Mouse (Mus musculus) hindbrain, embryonic 13.5 days (tissue): ENCODE measurements around the gene Ctcf. TPM values are rescaled to one million over a fixed set of nuclear protein-coding genes. Genes with fewer than 3 reads are reported as not detected.

Source experiments
- ATAC-seq: fragments of 200-750 bp; cut with Nextera tagmentation; 2 replicates; pipeline ENCODE4 v1.8.0; 2017; ENCODE audit warnings: moderate TSS enrichment; ENCODE audit not compliant: low FRiP score
- H3K27ac ChIP-seq: fragments of 300-500 bp; sonication (generic); 2 replicates; pipeline ENCODE4 v1.5.1; 2015; ENCODE audit warnings: inconsistent platforms, mild to moderate bottlenecking, moderate library complexity
- H3K27me3 ChIP-seq: fragments of 300-500 bp; sonication (generic); 2 replicates; pipeline ENCODE4 v1.6.1; 2015; ENCODE audit warnings: mild to moderate bottlenecking, inconsistent platforms
- H3K36me3 ChIP-seq: fragments of 300-500 bp; sonication (generic); 2 replicates; pipeline ENCODE4 v1.6.1; 2015; ENCODE audit warnings: mild to moderate bottlenecking, inconsistent platforms
- H3K4me1 ChIP-seq: fragments of 300-500 bp; sonication (generic); replicated peaks from 2 replicates; pipeline ENCODE4 v1.6.1; 2015; ENCODE audit warnings: inconsistent platforms
- H3K4me2 ChIP-seq: fragments of 300-500 bp; sonication (generic); 2 replicates; pipeline ENCODE4 v1.6.1; 2015; ENCODE audit warnings: inconsistent platforms, mild to moderate bottlenecking, moderate library complexity
- H3K4me3 ChIP-seq: fragments of 300-500 bp; sonication (generic); 2 replicates; pipeline ENCODE4 v1.5.1; 2015; ENCODE audit warnings: mild to moderate bottlenecking, inconsistent platforms
- H3K9ac ChIP-seq: fragments of 300-500 bp; sonication (generic); 2 replicates; pipeline ENCODE4 v1.6.1; 2015; ENCODE audit warnings: mild to moderate bottlenecking, inconsistent platforms
- H3K9me3 ChIP-seq: fragments of 300-500 bp; sonication (generic); 2 replicates; pipeline ENCODE4 v1.6.1; 2016; ENCODE audit warnings: inconsistent platforms
- WGBS: fragments of 180-500 bp; shearing (Covaris S2); methylation state at CpG from one replicate; pipeline ENCODE4 v1.1.7; 2015; 5-methylcytosine and 5-hydroxymethylcytosine counted together
- polyA plus RNA-seq: library from polyadenylated mRNA; unstranded; fragments of >200 nt; fragmentation: Nextera tagmentation; extraction: Ambion mirVana; gene quantifications from 2 replicates; pipeline ENCODE4 v1.2.1, GENCODE M21; 2015

The Ctcf gene
- polyA plus RNA-seq, 1 experiment from 2014 or later: 114 TPM

DNA sequence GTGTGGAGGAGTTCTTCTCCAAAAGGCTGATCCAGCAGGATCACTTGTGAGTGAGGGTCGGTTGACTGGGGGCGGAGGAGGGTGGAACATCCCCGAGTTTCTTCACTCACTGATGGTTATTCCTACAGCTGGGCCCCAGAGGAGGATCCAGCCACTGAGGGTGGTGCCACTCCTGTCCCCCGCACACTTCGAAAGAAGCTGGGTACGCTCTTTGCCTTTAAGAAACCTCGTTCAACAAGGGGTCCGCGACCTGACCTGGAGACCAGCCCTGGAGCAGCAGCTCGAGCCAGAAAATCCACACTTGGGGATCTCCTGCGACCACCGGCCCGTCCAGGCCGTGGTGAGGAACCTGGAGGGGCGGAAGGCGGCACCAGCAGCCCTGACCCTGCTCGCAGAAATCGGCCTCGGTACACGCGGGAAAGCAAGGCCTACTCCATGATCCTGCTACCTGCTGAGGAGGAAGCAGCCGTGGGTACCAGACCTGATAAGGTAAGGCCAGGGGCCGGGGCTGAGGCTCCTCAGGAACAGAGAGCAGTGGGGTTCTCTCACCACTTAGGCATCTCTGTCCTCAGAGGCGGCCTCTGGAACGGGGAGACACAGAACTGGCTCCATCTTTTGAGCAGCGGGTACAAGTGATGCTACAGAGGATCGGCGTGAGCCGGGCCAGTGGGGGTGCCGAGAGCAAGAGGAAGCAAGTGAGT is 58.9 kb downstream of the Ctcf start:
- H3K27me3 ChIP-seq: no peaks in the 10 kb centered on the region
- H3K4me3 ChIP-seq: peak overlapping the region; percentile 71
- 77% methylated on average over 30 of the region's 30 CpGs for WGBS
- peak overlapping the region; percentile 76 for H3K4me2 ChIP-seq
- peaks cover 35% of the 10 kb centered on the region for H3K4me1 ChIP-seq
- H3K9ac ChIP-seq: peak overlapping the region; percentile 87
- ATAC-seq: no peak
- H3K9me3 ChIP-seq: no peaks in the 10 kb centered on the region
- H3K27ac ChIP-seq: peak overlapping the region; percentile 91
- peaks cover 42% of the 10 kb centered on the region for H3K36me3 ChIP-seq

DNA sequence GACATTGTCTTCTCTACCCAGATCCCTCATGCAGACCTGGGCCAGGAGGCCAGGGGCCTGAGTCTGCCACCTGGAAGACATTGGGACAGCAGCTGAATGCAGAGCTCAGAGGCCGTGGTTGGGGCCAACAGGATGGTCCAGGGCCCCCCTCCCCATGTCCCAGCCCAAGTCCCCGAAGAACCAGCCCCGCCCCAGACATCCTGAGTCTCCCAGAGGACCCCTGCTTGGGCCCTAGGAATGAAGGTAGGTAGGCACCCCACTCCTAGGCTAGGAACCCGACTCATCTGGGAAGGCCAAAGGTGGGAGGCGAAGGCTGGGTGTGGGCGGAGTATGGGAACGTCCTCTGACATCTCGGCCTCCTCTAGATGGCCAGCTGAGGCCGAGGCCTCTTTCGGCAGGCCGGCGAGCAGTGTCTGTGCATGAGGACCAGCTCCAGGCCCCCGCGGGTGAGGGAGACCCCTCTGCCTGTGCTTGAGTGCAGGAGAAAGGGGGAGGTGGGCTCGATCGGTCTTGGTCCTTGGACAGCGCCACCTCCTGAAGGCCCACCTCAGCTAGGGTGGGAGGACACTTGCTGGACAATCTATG is 60.9 kb downstream of the Ctcf start:
- Histone ChIP-seq H3K27me3 (no peaks in the 10 kb centered on the region), H3K9ac (no peak overlapping the region), H3K4me1 (peaks cover 45% of the 10 kb centered on the region), H3K9me3 (no peaks in the 10 kb centered on the region), H3K36me3 (peaks cover 42% of the 10 kb centered on the region), H3K27ac (no peak overlapping the region), H3K4me3 (no peak overlapping the region), H3K4me2 (no peak overlapping the region)
- WGBS: 94% methylated on average over 17 of the region's 17 CpGs
- no peak for ATAC-seq

DNA sequence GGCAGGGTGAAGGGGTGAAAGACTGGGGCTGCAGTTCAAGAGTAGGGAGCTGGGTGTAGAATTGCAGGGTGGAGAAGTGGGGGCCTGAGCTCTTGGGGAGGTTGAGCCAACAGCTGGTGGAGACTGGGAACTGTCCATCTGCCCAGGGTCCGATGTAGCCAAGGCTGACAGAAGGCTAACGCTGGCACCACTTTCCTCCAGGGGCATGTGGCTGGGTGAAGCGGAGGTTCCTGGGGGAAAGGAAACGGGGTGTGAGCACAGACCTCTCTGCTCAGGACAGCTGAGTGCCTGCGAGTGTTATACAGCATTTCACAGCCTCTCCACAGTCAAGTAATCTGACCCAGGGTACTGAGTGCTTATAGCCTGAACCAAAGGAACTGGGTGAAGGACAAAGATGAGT is 62.4 kb downstream of the Ctcf start:
- no peak overlapping the region for H3K27ac ChIP-seq
- no peak overlapping the region for H3K4me3 ChIP-seq
- peaks cover 45% of the 10 kb centered on the region for H3K4me1 ChIP-seq
- no peak for ATAC-seq
- H3K9ac ChIP-seq: no peak overlapping the region
- H3K27me3 ChIP-seq: no peaks in the 10 kb centered on the region
- H3K4me2 ChIP-seq: no peak overlapping the region
- H3K36me3 ChIP-seq: peaks cover 50% of the 10 kb centered on the region
- WGBS: 96% methylated on average over 5 of the region's 5 CpGs
- H3K9me3 ChIP-seq: no peaks in the 10 kb centered on the region

DNA sequence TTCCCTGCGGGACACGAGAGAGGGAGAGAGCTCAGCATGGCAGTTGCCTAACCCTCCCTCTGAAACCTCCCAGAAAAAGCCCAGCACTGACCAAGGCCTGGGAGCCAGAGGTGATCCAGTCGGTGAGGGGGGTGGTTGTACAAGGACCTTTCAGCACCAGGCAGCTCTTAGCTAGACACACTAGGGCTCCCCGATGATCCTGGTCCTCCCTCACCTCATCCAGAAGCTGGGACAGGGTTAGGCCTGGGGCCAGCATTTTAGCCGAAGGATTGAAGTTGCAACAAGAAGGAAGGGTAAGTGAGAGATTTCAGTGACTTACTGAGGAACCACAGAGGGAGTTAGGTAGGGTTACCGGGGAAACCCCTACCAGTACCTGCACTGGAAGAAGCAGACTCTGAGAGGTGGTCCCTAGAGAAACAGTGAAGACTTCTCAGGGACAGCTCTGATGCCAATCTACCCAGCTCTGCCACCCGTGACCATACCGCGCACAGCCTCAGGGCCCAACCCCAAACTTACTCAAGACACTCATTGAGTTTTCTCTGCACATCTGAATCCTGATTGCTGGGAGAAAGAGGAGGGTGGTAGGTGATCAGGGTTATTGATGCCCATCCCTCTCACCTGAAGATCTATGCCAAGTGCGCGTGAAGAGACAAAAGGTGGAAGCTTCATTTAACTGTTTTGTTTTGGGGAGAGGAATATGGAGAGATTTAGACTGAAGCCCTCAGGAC is 63.3 kb downstream of the Ctcf start:
- no peak for ATAC-seq
- Histone ChIP-seq H3K4me1 (peaks cover 37% of the 10 kb centered on the region), H3K36me3 (peaks cover 59% of the 10 kb centered on the region), H3K4me3 (peak overlapping the region; percentile 71), H3K9ac (peak overlapping the region; percentile 82), H3K9me3 (no peaks in the 10 kb centered on the region), H3K27ac (no peak overlapping the region), H3K27me3 (no peaks in the 10 kb centered on the region), H3K4me2 (peak overlapping the region; percentile 95)
- WGBS: 90% methylated on average over 11 of the region's 11 CpGs

DNA sequence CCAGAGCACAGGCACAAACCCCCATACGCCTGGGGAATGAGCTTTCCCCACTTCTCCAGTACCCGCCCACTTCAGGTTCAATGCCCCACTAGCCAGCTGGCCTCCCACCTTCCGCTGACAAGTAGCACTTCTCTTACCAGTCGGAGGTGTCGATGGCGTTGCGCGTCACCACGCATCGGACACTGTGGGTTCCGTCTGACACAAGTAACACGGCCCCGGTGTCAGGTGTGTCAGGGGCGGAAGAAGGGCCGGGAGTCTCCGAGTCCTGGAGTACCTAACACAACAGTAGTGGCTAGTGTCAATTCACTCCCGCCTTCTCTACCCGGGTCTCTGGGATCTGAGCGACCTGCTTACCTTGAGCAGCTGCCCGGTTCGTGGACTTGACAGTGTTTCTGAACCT is 64.2 kb downstream of the Ctcf start:
- no peaks in the 10 kb centered on the region for H3K9me3 ChIP-seq
- H3K27ac ChIP-seq: peak overlapping the region; percentile 94
- peaks cover 28% of the 10 kb centered on the region for H3K4me1 ChIP-seq
- ATAC-seq: peak; percentile 51
- peak overlapping the region; percentile 95 for H3K4me2 ChIP-seq
- peak overlapping the region; percentile 71 for H3K4me3 ChIP-seq
- WGBS: under 1% methylated on average over 21 of the region's 21 CpGs
- H3K9ac ChIP-seq: peak overlapping the region; percentile 82
- H3K36me3 ChIP-seq: peaks cover 55% of the 10 kb centered on the region
- H3K27me3 ChIP-seq: no peaks in the 10 kb centered on the region

DNA sequence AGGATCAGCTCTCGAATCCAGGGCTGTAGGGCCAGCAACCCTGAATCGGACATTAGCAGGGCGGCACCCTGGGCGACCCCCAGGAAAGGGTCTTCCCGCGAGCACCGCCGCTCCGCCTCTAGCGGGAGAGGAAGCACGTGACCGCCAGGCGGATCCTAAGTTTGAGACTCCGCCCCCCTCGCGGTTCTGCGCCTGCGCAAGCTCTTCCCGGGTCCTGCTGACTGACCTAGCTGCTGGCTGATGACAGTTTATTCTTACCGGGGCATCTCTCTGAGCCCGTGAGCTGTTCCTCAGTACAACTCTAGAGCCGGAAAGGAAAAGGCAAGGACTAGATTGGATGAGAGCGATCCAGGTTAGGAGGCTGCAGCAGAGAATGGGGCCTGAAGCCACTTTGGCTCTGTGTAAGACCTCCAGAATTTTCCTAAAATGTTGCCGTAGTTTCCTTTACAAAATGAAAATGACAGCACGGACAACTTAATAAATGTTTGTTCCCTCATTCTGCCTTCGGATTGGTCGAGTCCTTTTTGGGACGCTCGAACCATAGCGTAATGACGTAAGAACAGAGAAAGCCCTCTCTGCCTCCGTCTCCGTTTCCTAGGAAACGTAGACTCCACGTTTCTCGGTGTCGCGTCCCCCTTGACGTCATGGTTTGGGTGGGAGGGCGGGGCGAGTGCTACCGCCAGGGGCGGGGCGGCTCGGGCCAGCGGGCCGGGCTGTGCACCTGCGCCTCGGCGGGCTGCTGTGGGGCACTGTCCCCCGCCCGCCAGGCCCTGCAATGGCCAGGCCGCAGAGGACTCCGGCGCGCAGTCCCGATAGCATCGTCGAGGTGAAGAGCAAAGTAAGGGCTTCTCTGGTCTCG is 64.8 kb downstream of the Ctcf start, which contains the start of the genes Acd and Pard6a:
Acd (minus strand) TSS at position 137 of the 859 bp plus-strand sequence.
Pard6a (plus strand) TSS at position 183 of the 859 bp plus-strand sequence.
- H3K4me3 ChIP-seq: peak within 1 kb of the TSS; percentile 71
- H3K9me3 ChIP-seq: no peaks in the 10 kb centered on the region
- H3K36me3 ChIP-seq: peaks cover 48% of the 10 kb centered on the region
- H3K4me1 ChIP-seq: peaks cover 28% of the 10 kb centered on the region
- WGBS: under 1% methylated on average over 60 of the region's 60 CpGs
- H3K27ac ChIP-seq: peak within 1 kb of the TSS; percentile 94
- H3K9ac ChIP-seq: peak within 1 kb of the TSS; percentile 82
- peak within 1 kb of the TSS; percentile 95 for H3K4me2 ChIP-seq
- ATAC-seq: peak; percentile 77
- no peaks in the 10 kb centered on the region for H3K27me3 ChIP-seq

DNA sequence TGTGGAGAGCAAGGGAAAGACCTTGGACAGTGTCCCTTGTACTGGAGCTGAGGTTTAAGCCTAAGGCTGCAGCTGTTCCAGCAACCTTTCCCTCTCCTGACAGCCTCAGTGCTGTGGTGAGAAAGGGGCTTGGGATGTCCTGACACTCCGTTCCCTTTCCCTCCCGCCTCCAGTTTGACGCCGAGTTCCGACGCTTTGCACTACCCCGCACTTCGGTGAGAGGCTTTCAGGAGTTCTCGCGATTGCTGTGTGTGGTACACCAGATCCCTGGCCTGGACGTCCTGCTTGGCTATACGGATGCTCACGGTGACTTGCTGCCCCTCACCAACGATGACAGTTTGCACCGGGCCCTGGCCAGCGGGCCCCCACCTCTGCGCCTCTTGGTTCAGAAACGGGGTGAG is 65.6 kb downstream of the Ctcf start:
- Histone ChIP-seq H3K9ac (peak overlapping the region; percentile 82), H3K27me3 (no peaks in the 10 kb centered on the region), H3K4me2 (peak overlapping the region; percentile 95), H3K4me1 (peaks cover 36% of the 10 kb centered on the region), H3K36me3 (peaks cover 40% of the 10 kb centered on the region), H3K4me3 (peak overlapping the region; percentile 71), H3K9me3 (no peaks in the 10 kb centered on the region), H3K27ac (peak overlapping the region; percentile 94)
- peak; percentile 12 for ATAC-seq
- 37% methylated on average over 18 of the region's 18 CpGs for WGBS

DNA sequence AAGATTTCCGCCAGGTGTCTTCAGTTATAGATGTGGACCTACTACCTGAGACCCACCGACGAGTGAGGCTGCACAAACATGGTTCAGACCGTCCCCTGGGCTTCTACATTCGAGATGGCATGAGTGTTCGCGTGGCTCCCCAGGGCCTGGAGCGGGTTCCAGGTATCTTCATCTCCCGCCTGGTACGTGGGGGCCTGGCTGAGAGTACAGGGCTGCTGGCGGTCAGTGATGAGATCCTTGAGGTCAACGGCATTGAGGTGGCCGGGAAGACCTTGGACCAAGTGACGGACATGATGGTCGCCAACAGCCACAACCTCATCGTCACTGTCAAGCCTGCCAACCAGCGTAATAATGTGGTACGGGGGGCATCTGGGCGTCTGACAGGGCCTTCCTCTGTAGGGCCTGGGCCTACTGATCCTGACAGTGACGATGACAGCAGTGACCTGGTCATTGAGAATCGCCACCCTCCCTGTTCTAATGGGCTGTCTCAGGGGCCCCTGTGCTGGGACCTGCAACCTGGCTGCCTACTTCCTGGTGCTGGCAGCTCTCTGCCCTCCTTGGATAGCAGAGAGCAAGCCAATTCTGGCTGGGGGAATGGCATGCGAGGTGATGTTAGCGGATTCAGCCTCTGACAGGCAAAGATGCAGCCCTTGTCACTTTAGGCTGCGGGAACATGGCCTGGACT is 66.5 kb downstream of the Ctcf start:
- no peak overlapping the region for H3K4me3 ChIP-seq

DNA sequence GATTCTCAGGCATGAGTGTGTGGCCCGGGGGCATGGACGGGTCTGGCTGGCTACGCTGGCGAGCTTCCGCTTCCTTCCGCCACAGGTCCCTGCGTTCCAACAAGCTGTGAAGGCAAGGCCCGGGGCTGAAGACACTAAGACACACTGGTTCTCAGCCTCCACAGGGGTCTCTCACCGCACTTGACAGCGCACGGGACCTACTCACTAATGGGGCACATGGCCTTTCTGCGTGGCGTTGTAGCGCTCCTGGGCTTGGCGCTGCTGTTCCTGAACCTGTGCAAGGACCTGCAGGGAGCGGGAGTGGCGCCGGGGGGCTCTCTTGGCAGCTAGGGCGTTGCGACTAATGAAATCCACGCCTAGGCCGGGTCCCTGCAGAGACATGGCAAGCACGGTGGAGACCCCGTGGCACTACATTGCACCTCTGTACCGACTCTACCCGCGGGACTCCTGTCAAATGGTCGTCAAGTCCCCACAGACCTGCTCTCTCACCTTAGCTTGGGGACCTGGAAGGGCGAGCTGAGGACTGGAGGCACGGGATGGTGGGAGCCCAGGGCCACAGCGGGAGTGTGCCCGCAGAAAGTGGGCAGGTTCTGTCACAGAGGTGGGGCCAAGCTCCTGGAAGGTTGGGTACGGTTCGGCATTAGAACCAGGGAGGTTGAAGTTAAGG is 67.9 kb downstream of the Ctcf start:
- ATAC-seq: no peak
- Histone ChIP-seq H3K9ac (no peak overlapping the region), H3K27me3 (no peaks in the 10 kb centered on the region), H3K27ac (no peak overlapping the region), H3K4me2 (no peak overlapping the region), H3K4me1 (peaks cover 48% of the 10 kb centered on the region), H3K9me3 (no peaks in the 10 kb centered on the region), H3K4me3 (no peak overlapping the region), H3K36me3 (peaks cover 21% of the 10 kb centered on the region)
- 92% methylated on average over 34 of the region's 34 CpGs for WGBS

More for the DNA sequence above, 66.5 kb downstream of the Ctcf start:
- Histone ChIP-seq H3K9me3 (no peaks in the 10 kb centered on the region), H3K4me1 (peaks cover 45% of the 10 kb centered on the region), H3K9ac (no peak overlapping the region), H3K36me3 (peaks cover 32% of the 10 kb centered on the region), H3K4me2 (peak overlapping the region; percentile 95), H3K27me3 (no peaks in the 10 kb centered on the region), H3K27ac (no peak overlapping the region)
- no peak for ATAC-seq
- 94% methylated on average over 24 of the region's 24 CpGs for WGBS

DNA sequence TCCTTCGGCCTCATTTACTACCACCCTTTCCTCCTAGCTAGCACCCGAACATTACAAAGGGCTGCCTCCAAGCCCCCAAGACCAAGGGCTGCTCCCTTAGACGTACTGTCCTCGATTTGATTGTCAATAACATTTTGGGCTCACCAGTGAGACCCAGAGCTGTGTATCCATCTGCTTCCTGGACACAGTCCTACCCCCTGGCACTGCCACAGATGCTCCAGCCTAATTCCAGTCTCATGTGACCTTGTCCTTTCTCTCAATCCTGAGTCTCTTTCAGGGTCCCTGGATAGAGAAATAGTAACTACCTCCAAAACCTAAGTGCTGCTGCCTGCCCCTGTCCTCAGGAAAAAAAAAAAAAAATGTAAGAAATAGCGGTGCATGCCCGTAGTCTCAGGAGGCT is 68.6 kb downstream of the Ctcf start:
- Histone ChIP-seq H3K4me3 (no peak overlapping the region), H3K4me2 (no peak overlapping the region), H3K36me3 (peaks cover 21% of the 10 kb centered on the region), H3K27me3 (no peaks in the 10 kb centered on the region), H3K9ac (no peak overlapping the region), H3K4me1 (peaks cover 41% of the 10 kb centered on the region), H3K27ac (no peak overlapping the region), H3K9me3 (no peaks in the 10 kb centered on the region)
- ATAC-seq: no peak
- 91% methylated on average over 6 of the region's 6 CpGs for WGBS

DNA sequence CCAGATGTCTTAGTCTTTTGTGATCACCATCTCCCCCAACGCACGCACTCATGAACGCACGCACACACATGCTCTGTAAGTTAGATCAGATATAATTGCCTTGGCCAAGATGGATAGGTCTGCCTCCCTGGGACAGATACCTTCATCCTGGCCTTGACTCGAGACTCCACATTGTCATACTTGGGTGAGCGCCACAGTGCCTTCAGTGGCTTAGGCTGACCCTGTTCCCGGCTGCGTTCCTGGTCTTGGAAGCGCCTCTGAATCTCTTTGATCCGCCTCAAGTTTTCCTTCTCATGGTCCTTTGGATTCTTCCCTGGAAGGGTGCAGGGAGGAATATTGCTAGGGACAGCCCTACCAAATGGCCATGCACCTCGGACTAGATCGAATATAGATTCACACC is 70.1 kb downstream of the Ctcf start:
- H3K4me2 ChIP-seq: peak overlapping the region; percentile 95
- H3K36me3 ChIP-seq: peaks cover 21% of the 10 kb centered on the region
- no peaks in the 10 kb centered on the region for H3K9me3 ChIP-seq
- H3K27me3 ChIP-seq: no peaks in the 10 kb centered on the region
- ATAC-seq: no peak
- 81% methylated on average over 12 of the region's 12 CpGs for WGBS
- H3K27ac ChIP-seq: no peak overlapping the region
- 0 out of 2 replicates have a peak overlapping the region, but pooled peaks have one; percentile 63 for H3K4me3 ChIP-seq
- H3K4me1 ChIP-seq: peaks cover 35% of the 10 kb centered on the region
- peak overlapping the region; percentile 3; the same call in 1 of the 2 replicates for H3K9ac ChIP-seq
